In genomic region chr5:24474025-24474722, GRCm38 (mm10) we compare ENCODE assay signal across 8 mouse cellular contexts. TPM values are rescaled to one million over a fixed set of nuclear protein-coding genes. Genes with fewer than 3 reads are reported as not detected.
A peak's percentile ranks its signal among the peaks of the same experiment; 100 is the strongest.
DNase-seq lines count a peak whose midpoint lies in the region; ATAC-seq lines count a peak whose summit lies in the region.

No protein-coding gene starts in this region.

- H3K9me3 ChIP-seq in heart, embryonic 13.5 days: no peaks in the 10 kb centered on the region
- H3K9me3 ChIP-seq in embryonic facial prominence, embryonic 10.5 days: no peaks in the 10 kb centered on the region
- H3K9me3 ChIP-seq in hindbrain, embryonic 15.5 days: no peaks in the 10 kb centered on the region
- no peaks in the 10 kb centered on the region for H3K9me3 ChIP-seq in lung, embryonic 15.5 days

- H3K4me2 ChIP-seq in heart, embryonic 13.5 days: peak overlapping the region; percentile 93
- peak overlapping the region; percentile 52 for H3K4me2 ChIP-seq in hindbrain, embryonic 15.5 days
- H3K4me2 ChIP-seq in lung, embryonic 15.5 days: peak overlapping the region; percentile 75

- peak overlapping the region; percentile 12; the same call in 1 of the 2 replicates for H3K27ac ChIP-seq in heart, embryonic 13.5 days (replicated peaks)
- peak overlapping the region; percentile 78 for H3K27ac ChIP-seq in embryonic facial prominence, embryonic 10.5 days (replicated peaks)
- no peak overlapping the region for H3K27ac ChIP-seq in hindbrain, embryonic 15.5 days (replicated peaks)
- H3K27ac ChIP-seq in lung, embryonic 15.5 days: peak overlapping the region; percentile 82

- peak overlapping the region; percentile 61 for H3K4me3 ChIP-seq in heart, embryonic 13.5 days
- peak overlapping the region; percentile 64 for H3K4me3 ChIP-seq in embryonic facial prominence, embryonic 10.5 days
- peak overlapping the region; percentile 31 for H3K4me3 ChIP-seq in hindbrain, embryonic 15.5 days
- H3K4me3 ChIP-seq in lung, embryonic 15.5 days: peak overlapping the region; percentile 59

- intact Hi-C loops in heart, postnatal 36 days (cut with DNase I): loop anchor here (5.0 kb wide), 1 partner anchor 137 kb away; no protein-coding TSS in a partner anchor

- peaks cover 28% of the 10 kb centered on the region for H3K36me3 ChIP-seq in heart, embryonic 13.5 days
- H3K36me3 ChIP-seq in embryonic facial prominence, embryonic 10.5 days (replicated peaks): peaks cover 46% of the 10 kb centered on the region
- peaks cover 23% of the 10 kb centered on the region for H3K36me3 ChIP-seq in hindbrain, embryonic 15.5 days
- peaks cover 28% of the 10 kb centered on the region for H3K36me3 ChIP-seq in lung, embryonic 15.5 days

- 2% methylated on average over 64 of the region's 77 CpGs for WGBS in heart, embryonic 13.5 days
- WGBS in embryonic facial prominence, embryonic 10.5 days: under 1% methylated on average over 77 of the region's 77 CpGs
- 3% methylated on average over 72 of the region's 77 CpGs for WGBS in hindbrain, embryonic 15.5 days
- WGBS in lung, embryonic 15.5 days: 6% methylated on average over 76 of the region's 77 CpGs

- H3K9ac ChIP-seq in heart, embryonic 13.5 days: peak overlapping the region; percentile 83
- H3K9ac ChIP-seq in hindbrain, embryonic 15.5 days: peak overlapping the region; percentile 23; the same call in 1 of the 2 replicates
- H3K9ac ChIP-seq in lung, embryonic 15.5 days: peak overlapping the region; percentile 63

- H3K4me1 ChIP-seq in heart, embryonic 13.5 days: peaks cover 51% of the 10 kb centered on the region
- peaks cover 58% of the 10 kb centered on the region for H3K4me1 ChIP-seq in embryonic facial prominence, embryonic 10.5 days
- peaks cover 36% of the 10 kb centered on the region for H3K4me1 ChIP-seq in hindbrain, embryonic 15.5 days (replicated peaks)
- peaks cover 30% of the 10 kb centered on the region for H3K4me1 ChIP-seq in lung, embryonic 15.5 days

- no peak for DNase-seq in heart, postnatal 36 days
- peak; percentile 75 for DNase-seq in embryonic facial prominence, embryonic 10.5 days (ENCODE audit: low spot score)
- DNase-seq in testis, postnatal 10 days (ENCODE audit: low spot score): peak; percentile 64
- no peak for DNase-seq in left cerebral cortex, adult 11 months (ENCODE audit: low spot score)

- H3K27me3 ChIP-seq in heart, embryonic 13.5 days (replicated peaks): peaks cover 16% of the 10 kb centered on the region
- peaks cover 37% of the 10 kb centered on the region for H3K27me3 ChIP-seq in embryonic facial prominence, embryonic 10.5 days (replicated peaks; ENCODE audit: low read depth, poor library complexity, severe bottlenecking)
- peaks cover 6% of the 10 kb centered on the region; the same call in 1 of the 2 replicates for H3K27me3 ChIP-seq in hindbrain, embryonic 15.5 days
- H3K27me3 ChIP-seq in lung, embryonic 15.5 days: peaks cover 4% of the 10 kb centered on the region; the same call in 1 of the 2 replicates

- 0 out of 2 replicates have a peak, but pooled peaks have one; percentile 7 for ATAC-seq in heart, embryonic 13.5 days (ENCODE audit: extremely low read depth, insufficient number of reproducible peaks, low FRiP score, low TSS enrichment)
- no peak for ATAC-seq in hindbrain, embryonic 15.5 days (ENCODE audit: low FRiP score, low read depth)
- ATAC-seq in lung, embryonic 15.5 days (ENCODE audit: borderline replicate concordance, extremely low read depth, low FRiP score, low TSS enrichment): peak; percentile 45; the same call in 1 of the 2 replicates
- ATAC-seq in megakaryocyte progenitor cell, adult 5-6 weeks (replicated peaks; ENCODE audit: poor library complexity): no peak

RNA-seq across cellular contexts. Expression of gene Agap3, which starts 22.2 kb away (rescaled TPM):
- polyA plus RNA-seq in heart, embryonic 13.5 days (2015; fragmentation: Nextera tagmentation; extraction: Ambion mirVana): 14.4 and 16.5 TPM in 2 replicates
- 10 to 100 TPM; 83.6 to 91.1 TPM for total RNA-seq in heart, postnatal 36 days (2021)
- 30.8 and 36.6 TPM in 2 replicates for polyA plus RNA-seq in embryonic facial prominence, embryonic 10.5 days (2016; fragmentation: Nextera tagmentation; extraction: Ambion mirVana)
- 112 and 124 TPM in 2 replicates for polyA plus RNA-seq in hindbrain, embryonic 15.5 days (2015; fragmentation: Nextera tagmentation; extraction: Ambion mirVana)
- 41.3 and 42.8 TPM in 2 replicates for polyA plus RNA-seq in lung, embryonic 15.5 days (2015; fragmentation: Nextera tagmentation; extraction: Ambion mirVana)
- 11.4 and 14.1 TPM in 2 replicates for total RNA-seq in megakaryocyte progenitor cell, adult 5-6 weeks (2015)
- 19.8 and 25.0 TPM in 2 replicates for total RNA-seq in megakaryocyte progenitor cell, adult 5-6 weeks (2017)

RNA-seq across cellular contexts. Expression of gene Tmub1, which starts 26.5 kb away (rescaled TPM):
- polyA plus RNA-seq in heart, embryonic 13.5 days (2015; fragmentation: Nextera tagmentation; extraction: Ambion mirVana): 16.2 and 19.9 TPM in 2 replicates
- 10 to 100 TPM; 11.7 to 12.1 TPM for total RNA-seq in heart, postnatal 36 days (2021)
- 24.7 and 25.0 TPM in 2 replicates for polyA plus RNA-seq in embryonic facial prominence, embryonic 10.5 days (2016; fragmentation: Nextera tagmentation; extraction: Ambion mirVana)
- 55.1 and 64.2 TPM in 2 replicates for polyA plus RNA-seq in hindbrain, embryonic 15.5 days (2015; fragmentation: Nextera tagmentation; extraction: Ambion mirVana)
- 15.9 and 18.7 TPM in 2 replicates for polyA plus RNA-seq in lung, embryonic 15.5 days (2015; fragmentation: Nextera tagmentation; extraction: Ambion mirVana)
- 7.3 and 7.7 TPM in 2 replicates for total RNA-seq in megakaryocyte progenitor cell, adult 5-6 weeks (2015)
- 13.7 and 14.9 TPM in 2 replicates for total RNA-seq in megakaryocyte progenitor cell, adult 5-6 weeks (2017)

RNA-seq across cellular contexts. Expression of gene Fastk, which starts 29.1 kb away (rescaled TPM):
- 163 and 164 TPM in 2 replicates for polyA plus RNA-seq in heart, embryonic 13.5 days (2015; fragmentation: Nextera tagmentation; extraction: Ambion mirVana)
- total RNA-seq in heart, postnatal 36 days (2021): 100 to 1,000 TPM; 288 to 310 TPM
- 100 and 109 TPM in 2 replicates for polyA plus RNA-seq in embryonic facial prominence, embryonic 10.5 days (2016; fragmentation: Nextera tagmentation; extraction: Ambion mirVana)
- polyA plus RNA-seq in hindbrain, embryonic 15.5 days (2015; fragmentation: Nextera tagmentation; extraction: Ambion mirVana): 96.8 and 113 TPM in 2 replicates
- polyA plus RNA-seq in lung, embryonic 15.5 days (2015; fragmentation: Nextera tagmentation; extraction: Ambion mirVana): 91.2 and 96.3 TPM in 2 replicates
- total RNA-seq in megakaryocyte progenitor cell, adult 5-6 weeks (2015): 35.7 and 44.6 TPM in 2 replicates
- total RNA-seq in megakaryocyte progenitor cell, adult 5-6 weeks (2017): 17.4 and 25.7 TPM in 2 replicates

RNA-seq across cellular contexts. Expression of gene Slc4a2, which starts 50.5 kb away (rescaled TPM):
- 26.9 and 29.3 TPM in 2 replicates for polyA plus RNA-seq in heart, embryonic 13.5 days (2015; fragmentation: Nextera tagmentation; extraction: Ambion mirVana)
- 10 to 100 TPM; 29.2 to 35.1 TPM for total RNA-seq in heart, postnatal 36 days (2021)
- polyA plus RNA-seq in embryonic facial prominence, embryonic 10.5 days (2016; fragmentation: Nextera tagmentation; extraction: Ambion mirVana): 35.1 and 38.4 TPM in 2 replicates
- 25.1 and 26.8 TPM in 2 replicates for polyA plus RNA-seq in hindbrain, embryonic 15.5 days (2015; fragmentation: Nextera tagmentation; extraction: Ambion mirVana)
- polyA plus RNA-seq in lung, embryonic 15.5 days (2015; fragmentation: Nextera tagmentation; extraction: Ambion mirVana): 40.4 and 44.4 TPM in 2 replicates
- 11.4 and 13.1 TPM in 2 replicates for total RNA-seq in megakaryocyte progenitor cell, adult 5-6 weeks (2015)
- total RNA-seq in megakaryocyte progenitor cell, adult 5-6 weeks (2017): 19.0 and 24.1 TPM in 2 replicates

RNA-seq across cellular contexts. Expression of gene Cdk5, which starts 50.8 kb away (rescaled TPM):
- 25.8 and 28.7 TPM in 2 replicates for polyA plus RNA-seq in heart, embryonic 13.5 days (2015; fragmentation: Nextera tagmentation; extraction: Ambion mirVana)
- 10 to 100 TPM; 22.5 to 23.0 TPM for total RNA-seq in heart, postnatal 36 days (2021)
- 46.9 and 50.7 TPM in 2 replicates for polyA plus RNA-seq in embryonic facial prominence, embryonic 10.5 days (2016; fragmentation: Nextera tagmentation; extraction: Ambion mirVana)
- 115 and 123 TPM in 2 replicates for polyA plus RNA-seq in hindbrain, embryonic 15.5 days (2015; fragmentation: Nextera tagmentation; extraction: Ambion mirVana)
- polyA plus RNA-seq in lung, embryonic 15.5 days (2015; fragmentation: Nextera tagmentation; extraction: Ambion mirVana): 38.6 and 43.4 TPM in 2 replicates
- total RNA-seq in megakaryocyte progenitor cell, adult 5-6 weeks (2015): 20.0 TPM in 2 replicates
- 16.2 and 30.1 TPM in 2 replicates for total RNA-seq in megakaryocyte progenitor cell, adult 5-6 weeks (2017)

Comparison
In these comparisons a context has a peak if more than half of its experiments do, and no peak if none do; other contexts are left out.
1. ATAC-seq: peak in heart, embryonic 13.5 days (single experiment) and lung, embryonic 15.5 days (single experiment); none in hindbrain, embryonic 15.5 days (single experiment) and megakaryocyte progenitor cell, adult 5-6 weeks (single experiment).
2. H3K9ac ChIP-seq: peak in every context shown above with its lines; median percentile 83 in heart, embryonic 13.5 days; 63 in lung, embryonic 15.5 days; 23 in hindbrain, embryonic 15.5 days.
3. DNase-seq: peak in embryonic facial prominence, embryonic 10.5 days (single experiment) and testis, postnatal 10 days (single experiment); none in heart, postnatal 36 days (0 of 2) and left cerebral cortex, adult 11 months (single experiment).
4. Peak in every context shown above with its lines, with median percentiles within 50 percentile points of each other: H3K4me2 ChIP-seq and H3K4me3 ChIP-seq.